Comparison of ENCODE assay signal across 8 mouse cellular contexts in the genomic region with DNA sequence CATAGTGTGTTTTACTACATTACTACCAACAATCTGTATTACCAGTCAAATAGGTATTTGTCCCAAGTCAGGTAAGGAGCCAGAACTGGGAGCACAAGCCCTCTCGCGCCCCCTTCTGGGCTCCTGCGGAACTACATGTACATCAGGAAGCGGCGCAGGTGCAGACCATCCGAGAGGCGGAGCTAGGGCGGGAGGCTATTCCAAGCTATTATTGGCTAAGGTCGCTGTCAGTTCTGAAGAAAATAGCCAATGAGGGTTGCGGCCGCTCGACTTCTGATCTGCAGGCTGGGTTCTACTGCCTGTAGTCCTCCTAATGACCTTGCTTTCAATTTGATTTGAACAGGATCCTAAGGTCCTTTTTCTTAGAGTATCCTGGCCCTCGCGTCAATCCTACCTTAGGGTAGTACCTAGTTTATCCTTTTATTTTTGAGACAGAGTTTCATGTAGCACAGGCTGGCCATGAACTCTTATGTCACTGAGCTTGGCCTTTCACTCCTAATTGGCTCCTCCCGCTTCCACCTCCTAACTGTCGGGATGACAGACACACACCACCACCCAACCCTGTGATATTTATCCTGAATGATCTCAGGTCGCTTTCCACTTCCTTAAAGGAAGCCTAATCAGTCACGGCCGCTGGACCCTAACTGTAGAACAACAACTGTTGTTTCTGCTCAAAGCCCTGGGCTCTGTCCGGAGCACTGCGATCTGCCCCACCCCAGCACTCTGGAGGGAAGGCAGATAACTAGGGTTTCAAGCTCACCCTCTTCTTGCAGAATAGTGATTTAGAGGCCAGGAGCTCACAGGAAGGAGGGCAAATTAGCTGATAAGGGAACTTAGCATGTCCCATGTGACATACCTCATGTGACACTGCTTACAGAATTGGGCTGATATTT. TPM values are rescaled to one million over a fixed set of nuclear protein-coding genes. Genes with fewer than 3 reads are reported as not detected.
DNase-seq lines count a peak whose midpoint lies in the region; ATAC-seq lines count a peak whose summit lies in the region.

No protein-coding gene starts in this region.

- intact Hi-C loops in gastrocnemius, postnatal 14 days (cut with DNase I; ENCODE audit: low total_unique reads), result no loop called here
- intact Hi-C loops in left cerebral cortex, postnatal 14 days (cut with DNase I), result loop anchor here (5.0 kb wide), 1 partner anchor 68 kb away; no protein-coding TSS in a partner anchor

- peak overlapping the region; percentile 44 for H3K4me2 ChIP-seq in intestine, embryonic 14.5 days (ENCODE audit: low read length)

- peak; percentile 77 for ATAC-seq in intestine, embryonic 14.5 days (replicated peaks; ENCODE audit: low FRiP score, low TSS enrichment, low read depth)

- peak; percentile 95 to 98 for DNase-seq in adrenal gland, adult (ENCODE audit: inconsistent age in 2 of 2, low spot score in 1 of 2)
- peak; percentile 96 for DNase-seq in embryo, embryonic 10.5 days (ENCODE audit: low spot score)
- DNase-seq in gastrocnemius, postnatal 14 days, result peak; percentile 84
- peak; percentile 97 for DNase-seq in intestine, embryonic 14.5 days (ENCODE audit: low spot score)
- peak; percentile 95 to 97 for DNase-seq in left cerebral cortex, postnatal 14 days (ENCODE audit: low spot score in 2 of 2)
- DNase-seq in mesoderm, embryonic 11.5 days (ENCODE audit: low read depth, low spot score), result peak; percentile 92
- DNase-seq in right cerebral cortex, postnatal 36 days (ENCODE audit: low spot score in 2 of 2), result peak; percentile 89 to 91
- peak; percentile 91 for DNase-seq in yolk sac, embryonic 10.5 days (ENCODE audit: low spot score)

- no peak overlapping the region for H3K9ac ChIP-seq in intestine, embryonic 14.5 days (ENCODE audit: low read length)

- 14% methylated on average over 21 of the region's 21 CpGs for WGBS in intestine, embryonic 14.5 days

- H3K4me3 ChIP-seq in intestine, embryonic 14.5 days (ENCODE audit: low read depth, low read length), result peak overlapping the region; percentile 18; the same call in 1 of the 2 replicates

- no peak overlapping the region for H3K27ac ChIP-seq in intestine, embryonic 14.5 days (ENCODE audit: low read depth)

- no peaks in the 10 kb centered on the region; the same call in 1 of the 2 replicates for H3K9me3 ChIP-seq in intestine, embryonic 14.5 days (ENCODE audit: control insufficient read depth, low read length)

- H3K36me3 ChIP-seq in intestine, embryonic 14.5 days (ENCODE audit: control insufficient read depth, insufficient read depth, low read length), result no peaks in the 10 kb centered on the region

- H3K27me3 ChIP-seq in intestine, embryonic 14.5 days (replicated peaks; ENCODE audit: control insufficient read depth, insufficient read depth, low read length), result no peaks in the 10 kb centered on the region

- no peaks in the 10 kb centered on the region for H3K4me1 ChIP-seq in intestine, embryonic 14.5 days (replicated peaks; ENCODE audit: control insufficient read depth, insufficient read depth, low read length)

RNA-seq across cellular contexts. Expression of a gene that starts 18.4 kb away (rescaled TPM):
- total RNA-seq in gastrocnemius, postnatal 14 days (2021), result 10 to 100 TPM; 53.6 to 55.2 TPM
- 41.0 and 43.0 TPM in 2 replicates for polyA plus RNA-seq in intestine, embryonic 14.5 days (2014; fragmentation: Nextera tagmentation; extraction: Ambion mirVana)
- 10 to 100 TPM; 47.2 to 50.5 TPM for total RNA-seq in left cerebral cortex, postnatal 14 days (2021)

RNA-seq across cellular contexts. Expression of a gene that starts 27.5 kb away (rescaled TPM):
- under 1 TPM; 0.10 to 0.27 TPM for total RNA-seq in gastrocnemius, postnatal 14 days (2021)
- 0.07 and 0.13 TPM in 2 replicates for polyA plus RNA-seq in intestine, embryonic 14.5 days (2014; fragmentation: Nextera tagmentation; extraction: Ambion mirVana)
- total RNA-seq in left cerebral cortex, postnatal 14 days (2021), result 1 to 10 TPM; 3.4 to 5.2 TPM

RNA-seq across cellular contexts. Expression of a gene that starts 44.4 kb away (rescaled TPM):
- 10 to 100 TPM; 36.2 to 39.6 TPM for total RNA-seq in gastrocnemius, postnatal 14 days (2021)
- polyA plus RNA-seq in intestine, embryonic 14.5 days (2014; fragmentation: Nextera tagmentation; extraction: Ambion mirVana), result 42.6 and 45.4 TPM in 2 replicates
- 10 to 100 TPM; 35.3 to 37.5 TPM for total RNA-seq in left cerebral cortex, postnatal 14 days (2021)

RNA-seq across cellular contexts. Expression of a gene that starts 55.2 kb away (rescaled TPM):
- total RNA-seq in gastrocnemius, postnatal 14 days (2021), result 10 to 100 TPM; 26.1 to 27.1 TPM
- polyA plus RNA-seq in intestine, embryonic 14.5 days (2014; fragmentation: Nextera tagmentation; extraction: Ambion mirVana), result 6.7 and 7.0 TPM in 2 replicates
- 10 to 100 TPM; 76.2 to 79.6 TPM for total RNA-seq in left cerebral cortex, postnatal 14 days (2021)
